Mouse (Mus musculus): ENCODE measurements around the gene Zfp54. TPM values are rescaled to one million over a fixed set of nuclear protein-coding genes. Genes with fewer than 3 reads are reported as not detected.
"Not testable (repeated sequence)": the region's sequence is repeated elsewhere in the genome, so short reads cannot be mapped to it uniquely, and the experiment has no call there.

Gene Zfp54
- polyA plus RNA-seq (2015; fragmentation: Nextera tagmentation; extraction: Ambion mirVana), result 5.8 and 6.0 TPM in 2 replicates

GRCm38 (mm10) chr17:21422664-21423599, at the start of gene Zfp54:
Gene Zfp54, plus strand, starts transcription at chr17:21423227.
- peaks cover 2% of the 10 kb centered on the region; the same call in 1 of the 2 replicates for H3K4me1 ChIP-seq (ENCODE audit: control insufficient read depth, insufficient read depth, low read depth, low read length)
- ATAC-seq, result peak; percentile 99
- no peaks in the 10 kb centered on the region for H3K27me3 ChIP-seq (replicated peaks; ENCODE audit: control insufficient read depth, insufficient read depth, low read length)
- peak within 1 kb of the TSS; percentile 67 for H3K9ac ChIP-seq (ENCODE audit: low read depth, low read length)
- no peaks in the 10 kb centered on the region for H3K36me3 ChIP-seq (ENCODE audit: control insufficient read depth, insufficient read depth, low read length)
- H3K4me3 ChIP-seq (ENCODE audit: low read length), result peak within 1 kb of the TSS; percentile 54
- WGBS, result under 1% methylated on average over 22 of the region's 22 CpGs
- peak within 1 kb of the TSS; percentile 67 for H3K27ac ChIP-seq (ENCODE audit: low read depth, low read length)
- H3K4me2 ChIP-seq (ENCODE audit: low read length), result peak within 1 kb of the TSS; percentile 96
- no peaks in the 10 kb centered on the region for H3K9me3 ChIP-seq (ENCODE audit: control insufficient read depth, low read length)

DNA sequence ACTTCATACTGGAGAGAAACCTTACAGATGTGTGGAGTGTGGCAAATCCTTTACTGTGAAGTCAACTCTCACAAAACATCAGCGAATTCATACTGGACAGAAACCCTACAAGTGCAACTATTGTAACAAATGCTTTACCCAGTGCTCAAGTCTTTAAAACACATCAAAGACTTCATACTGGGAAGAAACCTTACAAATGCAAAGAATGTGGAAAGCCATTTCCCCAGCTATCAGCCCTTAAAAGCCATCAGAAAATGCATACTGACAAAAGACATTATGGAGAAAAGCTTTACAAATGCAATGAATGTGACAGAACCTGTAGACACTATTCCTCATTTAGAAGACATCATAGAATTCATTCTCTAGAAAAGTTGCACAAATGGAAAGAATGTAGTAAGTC, 47.7 kb upstream of the Zfp54 start:
- no peak overlapping the region for H3K4me3 ChIP-seq (ENCODE audit: low read length)
- no peaks in the 10 kb centered on the region for H3K36me3 ChIP-seq (ENCODE audit: control insufficient read depth, insufficient read depth, low read length)
- H3K4me2 ChIP-seq (ENCODE audit: low read length), result no peak overlapping the region
- 58% methylated on average over 1 of the region's 1 CpGs for WGBS
- H3K9me3 ChIP-seq (ENCODE audit: control insufficient read depth, low read length), result no peaks in the 10 kb centered on the region
- H3K27me3 ChIP-seq (replicated peaks; ENCODE audit: control insufficient read depth, insufficient read depth, low read length), result no peaks in the 10 kb centered on the region
- no peak overlapping the region for H3K9ac ChIP-seq (ENCODE audit: low read depth, low read length)
- no peaks in the 10 kb centered on the region for H3K4me1 ChIP-seq (ENCODE audit: control insufficient read depth, insufficient read depth, low read depth, low read length)
- H3K27ac ChIP-seq (ENCODE audit: low read depth, low read length), result no peak overlapping the region
- ATAC-seq, result no peak

DNA sequence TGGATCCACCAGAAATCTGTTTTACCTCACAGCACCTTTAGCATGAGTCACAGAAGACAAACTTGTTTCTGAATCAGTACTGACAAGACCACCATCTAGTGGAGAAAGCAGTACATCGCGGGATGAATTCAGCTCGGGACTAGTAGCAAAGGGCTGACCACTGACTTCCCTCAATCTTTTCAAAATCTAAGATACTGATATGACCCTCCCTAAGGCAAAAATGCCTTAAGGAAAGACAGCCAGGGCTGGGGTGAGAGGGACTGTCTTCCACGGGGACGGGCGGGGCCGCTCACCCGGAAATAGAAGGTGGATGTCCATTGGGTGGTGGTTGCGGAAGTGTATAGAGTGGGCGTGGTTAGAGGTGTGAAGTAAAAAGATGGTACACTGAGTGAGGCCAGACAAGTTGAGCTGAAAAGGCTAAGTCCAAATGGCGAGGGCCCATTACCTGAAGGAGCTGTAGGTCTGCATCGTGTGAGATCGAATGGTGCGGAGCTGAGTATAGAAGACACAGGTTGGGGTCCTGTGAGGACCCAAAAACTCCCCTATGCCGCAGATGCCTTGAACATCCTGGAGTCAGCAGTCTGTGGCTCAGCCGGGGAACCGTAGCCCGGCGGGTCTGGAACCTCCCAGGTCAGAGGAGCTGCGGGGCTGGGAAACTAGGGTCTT, 39.5 kb upstream of the Zfp54 start, which contains the start of gene Zfp677:
Gene Zfp677 (plus strand): TSS at position 358 of the 666 bp plus-strand sequence.
- H3K4me1 ChIP-seq (ENCODE audit: control insufficient read depth, insufficient read depth, low read depth, low read length), result peaks cover 6% of the 10 kb centered on the region
- peak within 1 kb of the TSS; percentile 56 for H3K4me3 ChIP-seq (ENCODE audit: low read length)
- peak within 1 kb of the TSS; percentile 90 for H3K4me2 ChIP-seq (ENCODE audit: low read length)
- no peaks in the 10 kb centered on the region for H3K9me3 ChIP-seq (ENCODE audit: control insufficient read depth, low read length)
- H3K27ac ChIP-seq (ENCODE audit: low read depth, low read length), result peak within 1 kb of the TSS; percentile 55
- WGBS, result 3% methylated on average over 20 of the region's 20 CpGs
- peak; percentile 100 for ATAC-seq
- H3K36me3 ChIP-seq (ENCODE audit: control insufficient read depth, insufficient read depth, low read length), result no peaks in the 10 kb centered on the region
- H3K27me3 ChIP-seq (replicated peaks; ENCODE audit: control insufficient read depth, insufficient read depth, low read length), result no peaks in the 10 kb centered on the region
- peak within 1 kb of the TSS; percentile 68 for H3K9ac ChIP-seq (ENCODE audit: low read depth, low read length)

DNA sequence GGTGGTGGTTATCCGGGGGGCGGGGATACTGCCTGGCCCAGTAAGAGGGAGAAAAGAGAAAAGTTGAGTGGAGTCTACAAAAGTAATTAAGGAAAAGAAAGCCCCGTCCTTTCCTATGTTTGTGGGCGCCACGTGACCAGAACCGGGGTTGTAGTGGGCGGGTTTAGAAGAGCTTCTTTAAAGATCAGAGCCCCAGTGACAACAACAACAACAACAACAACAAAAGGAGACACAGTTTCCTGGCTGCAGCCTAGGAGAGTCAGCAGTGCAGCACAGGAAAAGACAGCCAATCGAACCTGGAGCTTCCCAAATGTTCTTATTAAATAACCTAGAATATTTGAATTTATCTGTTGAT, 39.0 kb upstream of the Zfp54 start:
- Histone ChIP-seq H3K27me3 (replicated peaks; ENCODE audit: control insufficient read depth, insufficient read depth, low read length) (no peaks in the 10 kb centered on the region), H3K4me1 (ENCODE audit: control insufficient read depth, insufficient read depth, low read depth, low read length) (peaks cover 6% of the 10 kb centered on the region), H3K4me2 (ENCODE audit: low read length) (peak overlapping the region; percentile 90), H3K36me3 (ENCODE audit: control insufficient read depth, insufficient read depth, low read length) (no peaks in the 10 kb centered on the region), H3K27ac (ENCODE audit: low read depth, low read length) (peak overlapping the region; percentile 26; the same call in 1 of the 2 replicates), H3K9me3 (ENCODE audit: control insufficient read depth, low read length) (no peaks in the 10 kb centered on the region), H3K4me3 (ENCODE audit: low read length) (peak overlapping the region; percentile 56), H3K9ac (ENCODE audit: low read depth, low read length) (peak overlapping the region; percentile 68)
- ATAC-seq, result no peak; the same call in 1 of the 2 replicates
- 16% methylated on average over 8 of the region's 8 CpGs for WGBS

GRCm38 (mm10) chr17:21438806-21439400, 15.9 kb downstream of the Zfp54 start:
- not testable (repeated sequence) for H3K36me3 ChIP-seq (ENCODE audit: control insufficient read depth, insufficient read depth, low read length); H3K27ac ChIP-seq (ENCODE audit: low read depth, low read length); H3K4me1 ChIP-seq (ENCODE audit: control insufficient read depth, insufficient read depth, low read depth, low read length); ATAC-seq; H3K9me3 ChIP-seq (ENCODE audit: control insufficient read depth, low read length); H3K27me3 ChIP-seq (replicated peaks; ENCODE audit: control insufficient read depth, insufficient read depth, low read length); H3K9ac ChIP-seq (ENCODE audit: low read depth, low read length); H3K4me2 ChIP-seq (ENCODE audit: low read length); H3K4me3 ChIP-seq (ENCODE audit: low read length)
- 79% methylated on average over 9 of the region's 9 CpGs for WGBS

DNA sequence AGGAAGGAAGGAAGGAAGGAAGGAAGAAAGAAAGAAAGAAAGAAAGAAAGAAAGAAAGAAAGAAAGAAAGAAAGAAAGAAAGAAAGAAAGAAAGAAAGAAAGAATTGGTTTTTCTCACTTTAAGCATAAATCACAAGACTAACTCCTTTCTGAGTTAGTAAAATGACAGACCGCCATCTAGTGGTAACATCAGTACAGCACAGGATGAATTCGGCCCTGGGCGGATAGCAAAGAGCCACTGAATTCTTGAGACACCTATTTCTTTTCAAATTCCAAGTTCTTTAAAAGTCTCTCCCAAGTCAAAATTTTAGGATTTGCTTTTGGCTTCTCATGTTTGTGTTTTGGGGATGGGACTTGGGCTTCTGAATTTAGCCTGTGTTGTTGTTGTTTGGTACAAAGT, 26.6 kb downstream of the Zfp54 start:
- no peaks in the 10 kb centered on the region; the same call in 1 of the 2 replicates for H3K27me3 ChIP-seq (replicated peaks; ENCODE audit: control insufficient read depth, insufficient read depth, low read length)
- no peaks in the 10 kb centered on the region for H3K9me3 ChIP-seq (ENCODE audit: control insufficient read depth, low read length)
- WGBS, result 1% methylated on average over 3 of the region's 3 CpGs
- peak overlapping the region; percentile 70 for H3K4me2 ChIP-seq (ENCODE audit: low read length)
- peak overlapping the region; percentile 91 for H3K27ac ChIP-seq (ENCODE audit: low read depth, low read length)
- H3K36me3 ChIP-seq (ENCODE audit: control insufficient read depth, insufficient read depth, low read length), result no peaks in the 10 kb centered on the region
- peak; percentile 67 for ATAC-seq
- peak overlapping the region; percentile 78 for H3K4me3 ChIP-seq (ENCODE audit: low read length)
- H3K4me1 ChIP-seq (ENCODE audit: control insufficient read depth, insufficient read depth, low read depth, low read length), result peaks cover 6% of the 10 kb centered on the region
- H3K9ac ChIP-seq (ENCODE audit: low read depth, low read length), result peak overlapping the region; percentile 70

- Histone ChIP-seq H3K4me2 (ENCODE audit: low read length) (peak within 1 kb of the TSS; percentile 70), H3K9me3 (ENCODE audit: control insufficient read depth, low read length) (no peaks in the 10 kb centered on the region), H3K36me3 (ENCODE audit: control insufficient read depth, insufficient read depth, low read length) (no peaks in the 10 kb centered on the region), H3K9ac (ENCODE audit: low read depth, low read length) (peak within 1 kb of the TSS; percentile 70), H3K4me3 (ENCODE audit: low read length) (peak within 1 kb of the TSS; percentile 78), H3K27ac (ENCODE audit: low read depth, low read length) (peak within 1 kb of the TSS; percentile 91), H3K4me1 (ENCODE audit: control insufficient read depth, insufficient read depth, low read depth, low read length) (peaks cover 6% of the 10 kb centered on the region), H3K27me3 (replicated peaks; ENCODE audit: control insufficient read depth, insufficient read depth, low read length) (no peaks in the 10 kb centered on the region; the same call in 1 of the 2 replicates)
- ATAC-seq, result peak; percentile 99
- under 1% methylated on average over 26 of the region's 26 CpGs for WGBS
Measured at GRCm38 (mm10) chr17:21450138-21450704, 27.2 kb downstream of the Zfp54 start, which contains the start of gene Zfp51. Gene Zfp51, plus strand, starts transcription at chr17:21450374.

GRCm38 (mm10) chr17:21463550-21463949, 40.5 kb downstream of the Zfp54 start:
- no peak for ATAC-seq
- no peaks in the 10 kb centered on the region for H3K4me1 ChIP-seq (ENCODE audit: control insufficient read depth, insufficient read depth, low read depth, low read length)
- H3K36me3 ChIP-seq (ENCODE audit: control insufficient read depth, insufficient read depth, low read length), result peaks cover 23% of the 10 kb centered on the region

More at GRCm38 (mm10) chr17:21463550-21463949, 40.5 kb downstream of the Zfp54 start:
- H3K27ac ChIP-seq (ENCODE audit: low read depth, low read length), result no peak overlapping the region
- H3K4me3 ChIP-seq (ENCODE audit: low read length), result no peak overlapping the region
- no peak overlapping the region for H3K9ac ChIP-seq (ENCODE audit: low read depth, low read length)
- 93% methylated on average over 5 of the region's 5 CpGs for WGBS
- no peak overlapping the region for H3K4me2 ChIP-seq (ENCODE audit: low read length)
- H3K27me3 ChIP-seq (replicated peaks; ENCODE audit: control insufficient read depth, insufficient read depth, low read length), result no peaks in the 10 kb centered on the region
- H3K9me3 ChIP-seq (ENCODE audit: control insufficient read depth, low read length), result no peaks in the 10 kb centered on the region

Data from hindbrain, embryonic 16.5 days (tissue).